Mouse (Mus musculus) CD8-positive naive resting alpha-beta T cell, adult 2 months (primary cell): Measurements from ENCODE around the gene Gamt.

Source experiments
- DNase-seq, 2 experiments: peaks; one replicate each; pipeline ENCODE4 v3.0.0; 2022; ENCODE audit warnings: low read depth in 2 of 2, low spot score in 2 of 2

The Gamt gene

DNA sequence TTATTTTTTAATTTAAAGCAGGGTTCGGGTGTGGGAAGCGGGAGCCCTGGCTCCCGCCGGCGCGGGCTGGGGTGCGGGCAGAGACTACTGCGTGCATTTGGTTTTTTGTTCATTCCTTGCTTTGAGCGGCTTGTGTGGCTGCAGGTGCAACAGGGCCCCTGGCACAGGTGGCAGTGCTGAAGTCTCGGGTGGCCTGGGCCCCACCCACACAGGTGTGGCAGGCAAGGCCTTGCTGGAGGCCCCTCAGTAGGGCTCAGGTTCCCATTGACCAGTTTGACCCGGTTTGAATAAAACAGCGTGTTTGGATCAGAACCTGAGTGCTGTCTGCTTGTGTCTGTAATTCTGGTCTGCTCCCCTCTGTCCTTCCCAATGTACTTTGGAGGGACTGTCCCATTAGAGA is 27.3 kb upstream of the Gamt start:
- no peak for DNase-seq

DNA sequence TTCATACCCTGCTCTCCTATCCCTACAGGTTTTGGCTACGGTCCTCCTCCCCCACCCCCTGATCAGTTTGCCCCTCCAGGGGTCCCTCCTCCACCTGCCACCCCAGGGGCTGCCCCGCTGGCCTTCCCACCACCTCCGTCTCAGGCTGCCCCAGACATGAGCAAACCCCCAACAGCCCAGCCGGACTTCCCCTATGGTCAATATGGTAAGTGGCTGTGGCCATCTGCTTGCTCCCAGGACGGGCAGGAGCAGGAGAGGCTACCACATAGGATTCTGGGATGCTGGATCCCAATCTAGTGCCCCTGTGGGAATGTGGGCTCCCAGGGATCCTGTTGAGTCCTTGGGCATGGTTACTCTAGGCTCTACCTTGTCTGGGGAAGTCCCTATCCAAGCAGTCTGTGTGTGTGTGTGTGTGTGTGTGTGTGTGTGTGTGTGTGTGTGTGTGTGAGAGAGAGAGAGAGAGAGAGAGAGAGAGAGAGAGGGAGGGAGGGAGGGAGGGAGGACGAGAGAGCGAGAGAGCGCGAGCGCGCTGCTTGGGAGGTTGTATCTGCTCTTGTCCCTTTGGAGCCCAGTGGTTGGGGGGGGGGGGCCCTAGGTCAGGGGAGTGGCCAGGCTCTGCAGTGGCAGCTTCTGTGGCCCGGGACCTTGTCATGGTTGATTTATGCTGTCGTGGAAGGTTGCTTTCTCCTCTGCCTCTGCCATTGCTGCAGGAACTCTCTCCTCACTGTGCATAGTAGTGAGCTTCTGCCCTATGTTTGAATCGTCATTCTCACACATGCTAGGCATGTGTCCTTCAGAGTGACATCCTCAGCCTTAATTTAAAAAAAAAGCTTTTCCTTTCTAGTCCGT is 24.6 kb upstream of the Gamt start:
- no peak for DNase-seq

DNA sequence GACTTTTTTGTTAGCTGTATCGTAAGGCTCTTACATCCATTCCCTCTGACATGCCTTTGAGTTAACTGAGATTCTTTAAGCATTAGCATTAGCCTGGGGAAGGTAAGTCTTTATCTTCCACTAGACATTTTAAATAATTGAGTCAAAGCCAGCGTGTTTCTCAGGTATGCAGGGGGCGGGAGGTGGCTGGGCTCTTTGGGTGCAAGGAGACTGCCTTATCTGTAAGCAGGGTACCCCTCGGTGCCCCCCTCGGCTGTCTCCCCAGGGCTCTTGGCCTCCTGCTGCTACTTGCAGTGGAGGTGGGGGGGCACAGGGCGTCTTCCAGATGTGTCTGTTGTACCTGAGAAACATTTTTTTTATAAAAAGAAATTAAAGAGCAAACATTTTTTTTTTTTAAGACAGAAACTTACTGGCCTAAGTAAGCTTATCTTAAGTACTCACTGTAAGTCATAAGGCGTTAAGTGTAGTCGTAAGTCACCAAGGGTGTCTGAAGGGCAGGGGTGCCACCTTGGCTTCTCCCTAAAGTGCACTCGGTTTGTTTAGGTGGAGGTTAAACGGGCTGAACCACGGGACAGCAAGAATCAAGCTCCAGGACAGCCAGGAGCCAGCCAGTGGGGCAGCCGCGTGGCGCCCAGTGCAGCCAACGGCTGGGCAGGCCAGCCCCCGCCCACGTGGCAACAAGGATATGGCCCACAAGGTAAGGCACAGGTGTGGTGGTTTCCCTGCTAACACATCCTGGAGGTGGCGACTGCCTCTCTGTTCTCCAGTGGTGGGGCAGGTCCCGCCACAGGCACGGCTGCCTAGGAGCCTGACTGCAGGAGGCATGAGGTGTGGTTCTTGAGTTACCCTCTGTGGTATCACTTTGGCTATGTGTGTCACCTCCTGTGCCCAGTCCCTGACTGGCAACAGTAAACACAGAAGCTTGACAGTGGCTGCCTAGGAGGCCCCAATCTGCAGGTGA is 21.9 kb upstream of the Gamt start:
- DNase-seq = no peak

DNA sequence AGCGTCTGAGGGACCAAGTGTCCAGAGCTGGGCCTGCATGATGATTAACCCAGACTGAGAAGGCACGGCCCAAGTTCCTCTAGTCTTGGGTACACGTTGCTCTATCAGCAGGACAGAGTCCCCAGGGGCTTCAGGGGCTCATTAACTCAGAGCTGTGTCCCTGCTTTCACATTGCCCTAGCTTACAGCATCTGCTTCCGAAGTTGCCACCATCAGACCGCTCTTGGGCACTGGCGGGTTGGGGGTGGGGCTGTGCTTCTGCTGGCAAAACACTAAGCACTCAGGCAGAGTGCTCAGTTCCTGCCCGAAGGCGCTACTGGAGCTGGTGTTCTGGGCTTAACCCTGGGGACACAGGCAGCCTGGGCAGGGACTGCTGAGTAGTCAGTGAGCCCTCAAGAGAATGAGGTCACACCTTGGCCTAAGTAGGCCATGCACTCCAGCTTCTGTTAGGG is 21.1 kb upstream of the Gamt start:
- no peak for DNase-seq

DNA sequence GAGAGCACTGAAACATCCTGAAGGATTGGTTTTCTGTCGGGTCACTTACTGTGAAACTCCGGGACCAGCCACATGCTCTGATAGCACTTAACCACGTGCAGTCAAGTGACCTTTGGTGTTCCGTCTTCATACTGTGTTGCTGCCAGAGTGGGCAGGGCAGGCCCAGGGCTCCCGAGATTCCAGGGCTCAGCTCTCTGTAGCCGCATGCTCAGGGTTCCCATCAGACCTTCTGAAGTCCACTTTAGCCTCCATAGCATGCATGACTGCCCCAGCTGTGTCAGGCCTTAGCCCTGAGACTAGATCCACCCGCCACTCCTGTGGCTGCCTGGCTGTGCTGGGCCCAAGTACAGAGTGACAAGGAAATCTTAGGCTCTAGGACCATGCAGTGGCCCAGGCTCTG is 20.5 kb upstream of the Gamt start:
- no peak for DNase-seq

DNA sequence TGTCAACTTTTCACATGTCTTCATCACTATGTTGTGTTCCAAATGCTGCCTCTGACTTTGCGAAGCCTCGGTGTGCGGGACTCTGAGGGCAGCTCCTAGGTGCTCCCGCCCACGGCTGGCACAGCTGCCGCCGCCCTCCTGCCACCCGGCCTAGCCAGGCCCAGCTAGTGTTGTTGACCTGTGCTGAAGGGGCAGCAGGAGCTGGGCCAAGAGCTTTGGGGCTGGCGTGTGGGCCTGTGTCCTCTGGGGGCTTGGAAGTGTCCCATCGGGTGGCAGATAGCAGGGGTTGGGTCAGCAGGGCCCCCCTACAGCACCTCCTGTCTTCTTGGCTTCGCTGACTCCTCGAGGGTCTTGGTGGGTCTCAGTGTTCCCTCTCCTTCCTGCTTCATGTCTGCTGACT is 18.5 kb upstream of the Gamt start:
- DNase-seq = no peak

DNA sequence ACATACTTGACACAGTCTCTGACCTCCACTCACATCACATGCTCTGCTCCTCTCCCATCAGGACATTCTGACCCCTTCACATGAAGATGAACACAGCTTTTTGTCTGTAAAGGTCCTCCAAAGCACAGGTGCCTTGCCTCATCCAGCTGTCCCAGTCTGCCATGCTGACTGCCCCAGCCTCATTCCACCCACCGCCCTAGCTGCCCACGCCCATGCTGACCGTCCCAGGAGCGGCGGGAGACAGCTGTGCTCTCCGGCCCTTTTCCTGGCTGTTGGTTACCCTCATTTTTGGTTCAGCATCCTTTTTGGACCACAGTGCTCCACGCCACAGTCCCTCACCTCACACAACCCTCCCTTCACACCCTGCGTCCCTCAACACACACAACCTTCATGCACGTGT is 17.6 kb upstream of the Gamt start:
- no peak for DNase-seq

DNA sequence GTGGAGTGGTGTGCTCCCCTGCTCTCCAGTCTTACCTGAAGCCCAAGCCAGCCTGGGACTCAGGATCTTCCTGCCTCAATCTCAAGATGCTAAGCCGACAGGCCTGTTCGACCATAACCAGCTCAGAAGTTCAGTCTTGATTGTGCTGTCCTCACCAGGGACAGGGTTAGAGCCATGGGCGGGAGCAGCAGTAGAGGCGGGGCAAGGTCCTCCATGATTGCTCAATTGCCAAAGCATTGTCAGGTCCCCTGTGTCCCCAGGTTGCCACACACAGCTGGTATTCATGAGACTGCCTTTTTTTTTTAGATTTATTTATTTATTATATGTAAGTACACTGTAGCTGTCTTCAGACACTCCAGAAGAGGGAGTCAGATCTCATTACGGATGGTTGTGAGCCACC is 15.4 kb upstream of the Gamt start:
- no peak for DNase-seq

DNA sequence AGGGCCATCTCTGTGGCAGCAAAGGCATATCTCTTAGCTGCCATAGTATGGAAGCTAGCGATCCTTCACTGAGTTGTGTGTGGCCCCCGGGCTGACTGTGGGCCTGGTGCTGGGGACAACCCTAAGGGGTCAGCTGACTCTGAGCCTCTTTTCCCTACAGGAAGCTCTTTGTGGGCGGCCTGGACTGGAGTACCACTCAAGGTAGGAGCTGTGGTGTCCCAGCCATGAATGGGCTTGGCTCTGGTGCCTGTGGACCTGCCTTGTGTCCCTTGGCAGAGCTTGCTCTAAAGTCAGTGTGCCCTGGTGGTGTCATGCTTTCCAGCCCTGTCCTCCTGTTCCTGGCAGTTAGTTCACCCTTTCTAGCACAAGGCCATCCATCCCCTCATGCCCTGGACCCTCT is 13.0 kb upstream of the Gamt start:
- no peak for DNase-seq

DNA sequence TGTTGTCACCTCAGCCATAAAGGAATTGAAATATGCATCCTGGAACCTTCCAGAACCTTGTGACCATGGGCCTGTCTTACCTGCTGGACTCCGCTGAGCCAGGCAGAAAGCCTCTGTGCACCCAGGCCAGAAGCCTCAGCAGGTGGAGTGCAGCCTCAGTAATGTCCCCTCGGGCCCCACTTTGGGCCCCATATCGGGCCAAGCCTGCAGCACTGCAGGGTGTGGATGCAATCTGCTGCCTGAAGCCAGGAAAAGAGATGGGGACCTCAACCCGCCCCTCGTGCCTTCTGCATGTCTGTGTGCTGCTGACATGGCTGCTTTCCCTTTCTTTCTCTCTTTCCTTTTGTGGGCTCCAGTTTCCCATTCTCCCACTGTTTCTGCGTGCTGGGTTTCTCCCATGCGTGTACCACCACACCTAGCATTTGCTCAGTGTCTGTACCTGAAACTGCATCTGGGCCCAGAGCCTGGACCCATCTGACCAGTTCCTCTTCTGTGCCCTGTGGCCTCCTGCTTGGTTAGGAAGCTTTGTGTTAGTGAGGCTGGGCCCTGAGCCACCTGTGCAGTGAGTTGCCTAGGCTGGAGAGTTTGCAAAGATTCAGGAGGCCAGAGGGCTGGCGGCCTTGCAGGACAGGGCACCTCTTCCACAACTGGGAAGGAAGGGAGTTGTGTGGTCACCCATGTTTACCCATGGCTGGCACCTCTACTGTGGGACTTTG is 11.2 kb upstream of the Gamt start:
- DNase-seq = no peak

DNA sequence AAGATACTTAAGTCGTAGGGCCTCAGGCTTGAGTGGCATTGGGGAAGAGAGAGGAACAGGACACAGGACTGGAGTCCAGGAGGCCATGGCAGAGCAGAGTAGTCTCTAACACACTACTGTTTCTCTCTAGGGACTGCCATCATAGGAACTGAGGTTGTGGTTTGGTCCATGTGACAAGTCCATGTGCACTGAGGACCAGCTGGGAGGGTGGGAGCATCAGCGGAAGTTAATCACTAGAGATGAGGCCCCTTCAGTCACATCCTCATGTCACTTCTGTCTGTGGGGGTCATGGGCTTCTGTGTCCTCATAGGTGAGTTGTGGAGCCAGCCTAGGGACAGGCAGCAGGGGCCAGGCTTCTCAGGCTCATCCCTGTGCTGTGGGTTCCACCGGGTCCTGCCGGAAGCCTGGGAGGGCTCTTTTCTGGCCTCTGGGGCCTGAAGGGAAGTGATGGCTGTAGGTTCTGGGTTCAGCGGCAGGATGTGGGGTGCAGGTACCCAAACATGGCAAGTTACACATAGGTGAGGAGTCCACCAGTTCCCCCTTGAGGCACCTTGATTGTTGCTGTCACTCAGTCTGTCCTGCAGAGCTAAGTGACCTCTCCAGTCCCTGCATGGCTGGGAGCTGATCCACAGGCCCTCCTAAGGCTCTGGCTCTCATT is 10.5 kb upstream of the Gamt start:
- DNase-seq = peak in 1 of 2 experiments; percentile 32

DNA sequence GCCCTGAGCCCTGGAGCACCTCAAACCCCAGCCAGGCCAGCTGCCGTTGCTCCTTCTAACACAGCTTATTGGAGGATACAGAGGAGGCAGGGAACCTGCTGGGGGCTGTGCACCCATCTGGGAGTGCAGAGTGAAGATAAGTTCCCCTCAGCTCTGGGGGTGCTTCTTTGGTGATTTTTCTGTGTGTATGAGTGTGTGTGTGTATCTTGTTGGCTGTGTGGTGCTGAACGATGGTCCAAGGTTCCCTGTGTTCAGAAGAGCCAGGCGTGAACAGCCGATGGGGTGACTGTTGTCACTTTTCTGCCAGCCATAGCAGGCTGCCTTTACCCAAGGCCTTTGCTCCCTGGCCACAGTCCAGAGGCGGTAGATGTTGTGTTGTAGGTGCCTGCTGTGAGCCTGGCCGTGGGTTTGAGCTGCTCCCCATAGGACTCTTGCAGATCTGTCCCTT is 9.9 kb upstream of the Gamt start:
- DNase-seq = no peak

DNA sequence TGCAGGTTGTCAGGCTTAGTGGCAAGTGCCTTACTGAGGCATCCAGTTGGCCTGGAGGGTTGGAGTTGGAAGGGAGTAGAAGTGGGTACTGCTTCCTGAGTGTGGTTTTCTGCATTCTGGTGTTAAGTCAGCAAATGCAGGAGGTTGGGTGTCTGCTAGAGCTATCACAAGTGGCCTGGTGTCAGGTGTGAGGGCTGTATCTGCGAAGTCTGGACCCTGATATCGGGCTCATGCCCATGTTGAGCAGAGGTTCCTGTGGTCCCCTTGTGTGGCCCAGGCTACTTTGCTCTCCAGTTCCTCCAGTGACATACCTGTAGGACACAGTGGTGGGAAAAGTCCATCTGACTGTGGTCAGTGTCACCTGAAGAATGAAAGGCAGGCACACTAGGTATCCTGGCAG is 9.3 kb upstream of the Gamt start:
- DNase-seq = no peak

DNA sequence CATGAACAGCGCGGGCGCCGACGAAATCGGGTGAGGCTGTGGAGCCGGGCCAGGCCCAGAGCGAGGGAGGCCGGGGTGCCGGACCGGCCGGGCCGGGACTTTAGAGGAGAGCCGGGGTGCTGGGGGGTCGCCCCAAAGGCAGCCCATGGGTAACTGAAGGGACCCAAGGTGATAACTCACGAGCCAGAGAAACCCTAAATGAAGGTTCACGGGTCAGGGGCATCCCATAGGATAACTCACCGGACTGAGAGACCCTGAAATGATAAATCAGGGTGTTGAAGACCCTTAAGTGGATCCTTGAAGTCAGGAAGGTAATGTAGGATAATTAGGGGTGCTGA is 4.3 kb upstream of the Gamt start:
- no peak for DNase-seq

DNA sequence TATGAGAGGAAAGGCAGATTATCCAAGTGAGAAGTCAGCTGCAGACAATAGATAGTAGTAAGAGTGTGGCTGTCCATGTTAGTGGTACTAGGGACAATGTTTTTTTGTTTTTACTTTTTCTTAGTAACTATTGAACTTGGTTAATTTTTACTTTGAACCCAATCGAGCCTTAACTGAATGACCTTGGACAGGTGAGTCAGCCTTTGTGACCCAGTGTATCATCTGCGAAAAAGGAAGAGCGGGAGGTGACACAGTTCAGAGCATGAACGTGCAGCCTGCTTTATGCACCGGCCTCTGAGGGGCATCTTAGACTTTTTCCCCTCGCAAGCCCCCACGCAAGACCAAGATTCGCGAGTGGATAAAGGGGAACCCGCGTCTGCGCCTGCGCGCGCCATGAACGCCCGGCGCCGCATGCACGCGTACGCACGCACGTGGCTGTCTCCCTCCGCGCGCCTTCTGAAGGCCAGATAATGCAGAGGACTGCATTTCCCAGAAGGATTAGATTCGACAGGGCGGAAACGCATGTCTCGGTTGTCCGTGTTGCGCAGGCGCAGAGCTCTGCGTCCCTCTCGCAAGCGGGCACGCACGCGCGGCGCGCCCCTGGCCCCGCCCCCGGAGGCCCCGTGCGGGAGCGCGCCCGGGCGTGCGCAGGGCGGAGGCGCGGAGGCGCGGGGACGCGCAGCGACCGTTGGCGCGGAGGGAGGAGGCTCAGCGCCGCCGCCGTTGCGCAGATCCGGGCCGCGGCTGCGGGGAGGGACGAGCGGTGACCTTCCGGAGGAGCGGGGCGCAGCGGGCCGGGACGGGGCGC is 3.7 kb upstream of the Gamt start:
- peak; percentile 96 for DNase-seq

DNA sequence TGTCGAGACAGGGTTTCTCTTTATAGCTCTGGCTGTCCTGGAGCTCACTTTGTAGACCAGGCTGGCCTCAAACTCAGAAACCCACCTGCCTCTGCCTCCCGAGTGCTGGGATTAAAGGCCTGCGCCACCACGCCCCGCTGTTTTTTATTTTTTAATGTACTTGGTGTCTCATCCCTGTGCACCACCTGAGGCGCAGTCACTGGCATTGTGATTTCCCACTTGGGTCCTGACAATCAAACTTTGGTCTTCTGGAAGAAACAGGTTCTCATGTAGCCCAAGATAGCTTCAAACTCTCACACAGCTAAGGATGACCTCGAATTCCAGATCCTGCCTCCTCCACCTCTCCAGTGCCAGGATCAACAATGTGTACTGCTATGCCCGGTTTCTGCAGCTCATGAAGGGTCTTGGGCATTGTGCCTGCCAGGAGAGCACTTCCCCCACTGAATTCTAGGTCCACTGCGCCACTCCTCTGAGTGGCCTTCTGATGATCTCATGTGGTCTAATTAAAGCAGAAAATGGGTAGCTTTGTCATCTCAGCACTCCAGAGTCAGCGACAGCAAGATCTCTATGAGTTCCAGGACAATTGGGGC is 2.1 kb upstream of the Gamt start:
- no peak for DNase-seq

DNA sequence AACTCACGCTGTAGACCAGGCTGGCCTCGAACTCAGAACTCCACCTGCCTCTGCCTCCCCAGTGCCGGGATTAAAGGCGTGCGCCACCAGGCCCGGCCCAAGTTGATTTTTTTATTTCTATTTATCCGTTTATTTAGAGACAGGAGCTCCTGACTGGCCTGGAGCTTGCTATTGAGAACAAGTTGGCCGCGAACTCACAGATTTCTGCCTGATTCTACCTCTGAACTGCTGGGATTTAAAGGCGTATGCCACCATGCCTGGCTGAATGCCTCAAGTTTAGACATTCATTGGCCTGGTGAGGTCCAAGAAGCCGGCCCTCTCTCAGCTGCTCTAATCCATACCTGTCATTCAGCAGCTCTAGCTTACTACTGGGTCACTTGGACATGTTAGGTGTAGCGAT is 1.4 kb upstream of the Gamt start:
- DNase-seq = no peak

DNA sequence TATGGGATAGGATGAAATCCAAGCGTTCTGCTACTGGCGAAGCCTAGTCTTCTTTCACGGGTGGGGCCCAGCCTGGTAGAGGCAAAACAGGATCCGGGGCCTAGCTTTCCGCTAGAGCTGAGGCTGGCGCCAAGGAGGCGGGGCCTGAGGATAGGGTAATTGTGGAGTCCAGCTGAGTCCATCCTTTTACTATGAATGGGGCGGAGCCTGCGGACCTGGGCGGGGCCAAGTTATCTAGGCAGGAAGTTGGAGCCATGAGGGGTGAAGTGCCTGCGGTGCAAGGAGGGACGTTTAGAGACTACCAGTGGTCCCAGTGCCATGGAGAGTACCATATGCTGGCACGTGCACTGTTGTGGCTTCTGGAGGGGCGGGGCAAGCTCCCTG is 765 bp upstream of the Gamt start:
- DNase-seq = peak in 1 of 2 experiments; percentile 46

DNA sequence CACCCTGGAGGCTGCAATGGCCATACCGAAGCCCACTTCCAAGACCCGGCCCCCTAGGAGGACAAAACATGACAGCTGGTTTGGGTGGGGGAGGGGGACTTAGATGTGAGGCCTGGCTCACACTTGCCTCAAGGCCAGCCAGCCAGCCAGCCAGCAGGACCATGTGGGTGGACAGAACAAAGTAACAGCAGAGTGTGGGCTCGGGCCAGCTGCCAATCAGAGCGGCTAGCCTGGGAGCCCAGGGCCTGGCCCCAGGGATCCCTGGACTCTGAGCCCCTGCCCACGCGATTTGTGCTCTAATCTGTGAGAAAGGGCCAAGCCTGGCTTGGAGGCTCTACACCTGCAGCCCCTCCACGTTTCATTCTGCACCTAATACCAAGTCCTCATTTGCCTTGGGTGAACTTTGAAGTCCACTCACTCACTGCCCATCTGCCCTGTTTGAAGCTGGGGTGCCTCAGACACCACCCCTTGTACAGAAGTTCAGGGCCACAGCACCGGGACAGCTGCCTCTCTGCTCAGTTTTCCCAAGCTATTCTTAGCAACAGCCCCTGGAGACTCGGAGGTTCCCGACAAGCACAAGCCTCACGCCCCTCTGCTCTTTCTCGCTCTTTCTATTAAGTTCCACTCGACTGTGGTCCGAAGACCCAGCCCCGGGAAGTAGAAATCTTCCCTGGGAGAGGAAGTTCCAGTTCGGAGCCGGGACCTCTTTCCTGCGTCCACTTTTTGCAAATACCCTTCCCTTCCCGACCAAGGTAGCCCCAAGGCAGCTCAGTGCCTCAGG is 761 bp downstream of the Gamt start:
- DNase-seq = no peak
